Mouse (Mus musculus): ENCODE measurements around the gene Dhrs2. TPM values are rescaled to one million over a fixed set of nuclear protein-coding genes. Genes with fewer than 3 reads are reported as not detected.

Dhrs2 gene
- polyA plus RNA-seq, 1 experiment from 2014 or later: not detected

- no peaks in the 10 kb centered on the region for H3K36me3 ChIP-seq (ENCODE audit: control insufficient read depth, insufficient read depth, low read length)
- no peak overlapping the region for H3K27ac ChIP-seq (ENCODE audit: low read depth, low read length)
- H3K4me3 ChIP-seq (ENCODE audit: low read depth, low read length): no peak overlapping the region
- WGBS: 64% methylated on average over 14 of the region's 14 CpGs
- no peaks in the 10 kb centered on the region for H3K4me1 ChIP-seq (replicated peaks; ENCODE audit: control insufficient read depth, insufficient read depth, low read length)
- H3K4me2 ChIP-seq: no peak overlapping the region
- DNase-seq (ENCODE audit: low spot score) (no peak), ATAC-seq (replicated peaks; ENCODE audit: low FRiP score) (no peak)
- H3K9me3 ChIP-seq (ENCODE audit: control insufficient read depth, low read length): no peaks in the 10 kb centered on the region
- H3K27me3 ChIP-seq (replicated peaks; ENCODE audit: control insufficient read depth, insufficient read depth, low read length): no peaks in the 10 kb centered on the region
- no peak overlapping the region for H3K9ac ChIP-seq (ENCODE audit: low read depth, low read length)
Observed at GRCm38 (mm10) chr14:55193876-55194635, 27.8 kb upstream of the Dhrs2 start.

DNA sequence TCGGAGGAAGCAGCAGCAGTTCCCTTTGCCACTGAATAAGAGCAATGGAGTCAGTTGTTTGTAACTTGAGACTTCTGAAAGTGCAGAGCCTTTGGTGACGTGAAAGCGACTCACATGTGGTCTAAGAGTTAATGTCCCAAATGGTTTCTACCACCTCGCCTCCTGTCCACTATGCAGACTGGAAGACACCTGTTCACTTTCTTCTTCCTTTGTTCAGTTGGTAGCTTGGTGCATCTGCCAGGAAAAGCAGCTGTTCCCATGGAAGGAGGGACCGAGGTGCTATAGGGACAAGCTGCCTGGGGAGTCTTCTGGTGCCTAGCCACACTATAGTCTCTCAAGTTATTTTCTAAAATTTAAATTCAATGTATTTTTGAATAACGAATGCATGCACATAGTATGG, 27.0 kb upstream of the Dhrs2 start:
- no peaks in the 10 kb centered on the region for H3K27me3 ChIP-seq (replicated peaks; ENCODE audit: control insufficient read depth, insufficient read depth, low read length)
- no peak overlapping the region for H3K4me3 ChIP-seq (ENCODE audit: low read depth, low read length)
- DNase-seq (ENCODE audit: low spot score) (no peak), ATAC-seq (replicated peaks; ENCODE audit: low FRiP score) (no peak)
- H3K4me2 ChIP-seq: no peak overlapping the region
- H3K36me3 ChIP-seq (ENCODE audit: control insufficient read depth, insufficient read depth, low read length): no peaks in the 10 kb centered on the region
- no peaks in the 10 kb centered on the region for H3K4me1 ChIP-seq (replicated peaks; ENCODE audit: control insufficient read depth, insufficient read depth, low read length)
- 51% methylated on average over 6 of the region's 6 CpGs for WGBS
- no peak overlapping the region for H3K9ac ChIP-seq (ENCODE audit: low read depth, low read length)
- no peaks in the 10 kb centered on the region for H3K9me3 ChIP-seq (ENCODE audit: control insufficient read depth, low read length)
- no peak overlapping the region for H3K27ac ChIP-seq (ENCODE audit: low read depth, low read length)

GRCm38 (mm10) chr14:55197121-55197520, 24.7 kb upstream of the Dhrs2 start:
- H3K9ac ChIP-seq (ENCODE audit: low read depth, low read length): no peak overlapping the region
- ATAC-seq (replicated peaks; ENCODE audit: low FRiP score) (no peak), DNase-seq (ENCODE audit: low spot score) (no peak)
- no peak overlapping the region for H3K4me2 ChIP-seq
- no peak overlapping the region for H3K27ac ChIP-seq (ENCODE audit: low read depth, low read length)
- H3K27me3 ChIP-seq (replicated peaks; ENCODE audit: control insufficient read depth, insufficient read depth, low read length): no peaks in the 10 kb centered on the region
- H3K9me3 ChIP-seq (ENCODE audit: control insufficient read depth, low read length): no peaks in the 10 kb centered on the region
- H3K36me3 ChIP-seq (ENCODE audit: control insufficient read depth, insufficient read depth, low read length): no peaks in the 10 kb centered on the region
- H3K4me1 ChIP-seq (replicated peaks; ENCODE audit: control insufficient read depth, insufficient read depth, low read length): no peaks in the 10 kb centered on the region
- no peak overlapping the region for H3K4me3 ChIP-seq (ENCODE audit: low read depth, low read length)
- WGBS: 30% methylated on average over 2 of the region's 2 CpGs

DNA sequence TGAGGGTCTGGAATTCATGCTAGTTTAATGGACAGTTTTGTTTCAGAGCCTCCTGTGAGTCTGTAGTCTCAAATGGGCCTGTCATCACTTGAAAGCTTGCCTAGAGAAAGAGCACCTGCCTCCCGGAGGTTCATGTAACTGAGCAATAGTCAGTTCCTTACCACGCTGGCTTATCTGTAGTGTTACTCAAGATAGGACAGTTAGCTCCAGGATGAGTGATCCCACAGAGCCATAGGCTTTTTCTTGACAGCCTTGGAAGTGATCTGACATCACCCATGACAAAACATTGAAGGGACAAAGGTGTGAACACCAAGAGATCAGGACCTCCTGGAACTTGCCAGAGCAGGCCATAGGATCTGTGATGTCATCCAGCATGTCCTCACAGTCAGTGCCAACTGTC, 23.6 kb upstream of the Dhrs2 start:
- Histone ChIP-seq H3K4me2 (no peak overlapping the region), H3K4me1 (replicated peaks; ENCODE audit: control insufficient read depth, insufficient read depth, low read length) (no peaks in the 10 kb centered on the region), H3K36me3 (ENCODE audit: control insufficient read depth, insufficient read depth, low read length) (no peaks in the 10 kb centered on the region), H3K27me3 (replicated peaks; ENCODE audit: control insufficient read depth, insufficient read depth, low read length) (no peaks in the 10 kb centered on the region), H3K4me3 (ENCODE audit: low read depth, low read length) (no peak overlapping the region), H3K9me3 (ENCODE audit: control insufficient read depth, low read length) (no peaks in the 10 kb centered on the region), H3K27ac (ENCODE audit: low read depth, low read length) (no peak overlapping the region), H3K9ac (ENCODE audit: low read depth, low read length) (no peak overlapping the region)
- ATAC-seq (replicated peaks; ENCODE audit: low FRiP score) (no peak), DNase-seq (ENCODE audit: low spot score) (no peak)
- WGBS: 59% methylated on average over 2 of the region's 2 CpGs

GRCm38 (mm10) chr14:55204544-55204943, 17.3 kb upstream of the Dhrs2 start:
- no peaks in the 10 kb centered on the region for H3K27me3 ChIP-seq (replicated peaks; ENCODE audit: control insufficient read depth, insufficient read depth, low read length)
- no peaks in the 10 kb centered on the region for H3K9me3 ChIP-seq (ENCODE audit: control insufficient read depth, low read length)
- WGBS: 83% methylated on average over 3 of the region's 3 CpGs
- no peak for DNase-seq (ENCODE audit: low spot score)
- H3K4me3 ChIP-seq (ENCODE audit: low read depth, low read length): no peak overlapping the region
- H3K4me2 ChIP-seq: no peak overlapping the region
- H3K36me3 ChIP-seq (ENCODE audit: control insufficient read depth, insufficient read depth, low read length): no peaks in the 10 kb centered on the region
- no peak overlapping the region for H3K27ac ChIP-seq (ENCODE audit: low read depth, low read length)
- ATAC-seq (replicated peaks; ENCODE audit: low FRiP score): no peak
- no peaks in the 10 kb centered on the region for H3K4me1 ChIP-seq (replicated peaks; ENCODE audit: control insufficient read depth, insufficient read depth, low read length)
- no peak overlapping the region for H3K9ac ChIP-seq (ENCODE audit: low read depth, low read length)

DNA sequence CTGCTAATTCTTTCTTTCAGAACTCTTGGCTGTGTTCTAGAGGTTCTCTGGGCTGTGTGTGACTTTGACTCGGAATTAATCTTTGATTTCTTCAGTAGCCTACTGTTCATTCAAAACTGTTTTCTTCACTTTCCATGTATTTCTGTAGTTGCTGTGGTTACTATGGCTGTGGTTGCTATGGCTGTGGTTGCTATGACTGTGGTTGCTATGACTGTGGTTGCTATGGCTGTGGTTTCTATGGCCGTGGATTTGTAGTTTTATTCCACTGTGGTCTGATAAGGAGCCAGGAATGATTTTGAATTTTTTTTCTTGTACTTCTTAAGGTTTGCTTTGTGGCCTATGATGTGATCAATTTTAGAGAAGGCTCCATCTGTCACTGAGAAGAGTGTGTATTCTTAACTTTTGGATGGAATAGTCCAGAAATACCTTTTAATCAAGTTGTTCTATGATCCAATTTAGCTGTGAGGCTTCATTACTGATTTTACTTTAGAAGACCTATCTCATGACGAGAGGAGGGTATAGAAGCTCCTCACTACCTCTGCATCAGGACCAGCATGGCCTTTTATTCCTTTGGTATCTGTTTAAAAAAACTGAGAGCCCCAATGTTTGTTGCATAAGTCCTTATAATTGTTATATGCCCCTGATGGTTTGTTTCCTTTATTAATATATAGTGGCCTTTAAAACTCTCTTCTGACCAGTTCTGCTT, 16.6 kb upstream of the Dhrs2 start:
- Histone ChIP-seq H3K27me3 (replicated peaks; ENCODE audit: control insufficient read depth, insufficient read depth, low read length) (no peaks in the 10 kb centered on the region), H3K4me1 (replicated peaks; ENCODE audit: control insufficient read depth, insufficient read depth, low read length) (no peaks in the 10 kb centered on the region), H3K36me3 (ENCODE audit: control insufficient read depth, insufficient read depth, low read length) (no peaks in the 10 kb centered on the region), H3K27ac (ENCODE audit: low read depth, low read length) (no peak overlapping the region), H3K9me3 (ENCODE audit: control insufficient read depth, low read length) (no peaks in the 10 kb centered on the region), H3K9ac (ENCODE audit: low read depth, low read length) (no peak overlapping the region), H3K4me3 (ENCODE audit: low read depth, low read length) (no peak overlapping the region), H3K4me2 (no peak overlapping the region)
- DNase-seq (ENCODE audit: low spot score): no peak
- WGBS: 45% methylated on average over 3 of the region's 3 CpGs
- no peak for ATAC-seq (replicated peaks; ENCODE audit: low FRiP score)

- ATAC-seq (replicated peaks; ENCODE audit: low FRiP score) (no peak), DNase-seq (ENCODE audit: low spot score) (no peak)
- H3K9ac ChIP-seq (ENCODE audit: low read depth, low read length): no peak overlapping the region
- H3K9me3 ChIP-seq (ENCODE audit: control insufficient read depth, low read length): no peaks in the 10 kb centered on the region
- H3K4me1 ChIP-seq (replicated peaks; ENCODE audit: control insufficient read depth, insufficient read depth, low read length): no peaks in the 10 kb centered on the region
- no peaks in the 10 kb centered on the region for H3K27me3 ChIP-seq (replicated peaks; ENCODE audit: control insufficient read depth, insufficient read depth, low read length)
- no peak overlapping the region for H3K4me3 ChIP-seq (ENCODE audit: low read depth, low read length)
- H3K4me2 ChIP-seq: no peak overlapping the region
- H3K27ac ChIP-seq (ENCODE audit: low read depth, low read length): no peak overlapping the region
- H3K36me3 ChIP-seq (ENCODE audit: control insufficient read depth, insufficient read depth, low read length): no peaks in the 10 kb centered on the region
- 79% methylated on average over 2 of the region's 2 CpGs for WGBS
Observed at GRCm38 (mm10) chr14:55208306-55208705, 13.5 kb upstream of the Dhrs2 start.

- Histone ChIP-seq H3K27ac (ENCODE audit: low read depth, low read length) (no peak overlapping the region), H3K9ac (ENCODE audit: low read depth, low read length) (no peak overlapping the region), H3K9me3 (ENCODE audit: control insufficient read depth, low read length) (no peaks in the 10 kb centered on the region), H3K27me3 (replicated peaks; ENCODE audit: control insufficient read depth, insufficient read depth, low read length) (no peaks in the 10 kb centered on the region), H3K4me3 (ENCODE audit: low read depth, low read length) (no peak overlapping the region), H3K36me3 (ENCODE audit: control insufficient read depth, insufficient read depth, low read length) (no peaks in the 10 kb centered on the region), H3K4me1 (replicated peaks; ENCODE audit: control insufficient read depth, insufficient read depth, low read length) (no peaks in the 10 kb centered on the region), H3K4me2 (no peak overlapping the region)
- DNase-seq (ENCODE audit: low spot score): no peak
- 88% methylated on average over 3 of the region's 3 CpGs for WGBS
- no peak for ATAC-seq (replicated peaks; ENCODE audit: low FRiP score)
Observed at GRCm38 (mm10) chr14:55213621-55214020, 8.2 kb upstream of the Dhrs2 start.

DNA sequence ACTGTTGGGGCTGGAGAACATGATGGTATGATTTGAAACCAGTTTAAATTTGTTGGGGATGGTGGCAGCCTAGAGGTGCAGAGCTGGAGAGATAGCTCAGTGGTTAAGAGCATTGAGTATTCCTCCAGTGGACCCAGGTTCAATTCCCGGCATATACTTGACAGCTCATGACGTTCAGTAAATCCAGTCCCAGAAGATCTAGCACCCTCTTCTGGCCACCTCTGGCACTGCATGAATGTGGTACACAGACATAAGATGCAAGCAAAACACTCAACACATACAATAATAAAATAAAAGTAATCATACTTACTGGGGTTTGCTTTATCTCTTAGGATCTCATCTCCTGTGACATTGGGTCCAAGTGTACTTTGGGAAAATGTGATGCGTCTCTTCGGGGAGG, 7.3 kb upstream of the Dhrs2 start:
- Histone ChIP-seq H3K27ac (ENCODE audit: low read depth, low read length) (no peak overlapping the region), H3K4me3 (ENCODE audit: low read depth, low read length) (no peak overlapping the region), H3K36me3 (ENCODE audit: control insufficient read depth, insufficient read depth, low read length) (no peaks in the 10 kb centered on the region), H3K9me3 (ENCODE audit: control insufficient read depth, low read length) (no peaks in the 10 kb centered on the region), H3K4me1 (replicated peaks; ENCODE audit: control insufficient read depth, insufficient read depth, low read length) (no peaks in the 10 kb centered on the region), H3K9ac (ENCODE audit: low read depth, low read length) (no peak overlapping the region), H3K27me3 (replicated peaks; ENCODE audit: control insufficient read depth, insufficient read depth, low read length) (no peaks in the 10 kb centered on the region), H3K4me2 (no peak overlapping the region)
- no peak for DNase-seq (ENCODE audit: low spot score)
- ATAC-seq (replicated peaks; ENCODE audit: low FRiP score): no peak
- WGBS: 59% methylated on average over 4 of the region's 4 CpGs

Measured in liver, embryonic 11.5 days (tissue).